Mouse (Mus musculus): Measurements from ENCODE around the gene Gm20388.
"Not testable (repeated sequence)": the region's sequence is repeated elsewhere in the genome, so short reads cannot be mapped to it uniquely, and the experiment has no call there.

The Gm20388 gene

GRCm38 (mm10) chr8:123807852-123808573 lies 3897.4 kb downstream of the Gm20388 start:
- in situ Hi-C loops (cut with MboI), result no loop called here

GRCm38 (mm10) chr8:123808671-123809070 lies 3898.0 kb downstream of the Gm20388 start:
- in situ Hi-C loops (cut with MboI), result no loop called here

- in situ Hi-C loops (cut with MboI), result not testable (repeated sequence)
Observed at GRCm38 (mm10) chr8:123809342-123809741, 3898.7 kb downstream of the Gm20388 start.

- in situ Hi-C loops (cut with MboI), result no loop called here
Observed at GRCm38 (mm10) chr8:123812227-123812626, 3901.6 kb downstream of the Gm20388 start.

- in situ Hi-C loops (cut with MboI), result no loop called here
Observed at GRCm38 (mm10) chr8:123813173-123813891, 3902.7 kb downstream of the Gm20388 start.

- in situ Hi-C loops (cut with MboI), result no loop called here
Observed at GRCm38 (mm10) chr8:123813892-123814266, 3903.2 kb downstream of the Gm20388 start.

GRCm38 (mm10) chr8:123815325-123815724 lies 3904.7 kb downstream of the Gm20388 start:
- in situ Hi-C loops (cut with MboI), result no loop called here

- in situ Hi-C loops (cut with MboI), result no loop called here
Observed at GRCm38 (mm10) chr8:123816939-123817338, 3906.3 kb downstream of the Gm20388 start.

- in situ Hi-C loops (cut with MboI), result no loop called here
Observed at GRCm38 (mm10) chr8:123817747-123818146, 3907.1 kb downstream of the Gm20388 start.

GRCm38 (mm10) chr8:123819683-123820610 lies 3909.3 kb downstream of the Gm20388 start:
- in situ Hi-C loops (cut with MboI), result no loop called here

GRCm38 (mm10) chr8:123820780-123821179 lies 3910.1 kb downstream of the Gm20388 start:
- in situ Hi-C loops (cut with MboI), result no loop called here

- in situ Hi-C loops (cut with MboI), result no loop called here
Observed at GRCm38 (mm10) chr8:123823111-123823510, 3912.5 kb downstream of the Gm20388 start.

- in situ Hi-C loops (cut with MboI), result no loop called here
Observed at GRCm38 (mm10) chr8:123823532-123824123, 3913.0 kb downstream of the Gm20388 start.

- in situ Hi-C loops (cut with MboI), result no loop called here
Observed at GRCm38 (mm10) chr8:123826001-123826400, 3915.4 kb downstream of the Gm20388 start.

GRCm38 (mm10) chr8:123826758-123827157 lies 3916.1 kb downstream of the Gm20388 start:
- in situ Hi-C loops (cut with MboI), result no loop called here

- in situ Hi-C loops (cut with MboI), result no loop called here
Observed at GRCm38 (mm10) chr8:123827523-123827922, 3916.9 kb downstream of the Gm20388 start.

- in situ Hi-C loops (cut with MboI), result no loop called here
Observed at GRCm38 (mm10) chr8:123832757-123833156, 3922.1 kb downstream of the Gm20388 start.

GRCm38 (mm10) chr8:123835451-123835850 lies 3924.8 kb downstream of the Gm20388 start:
- in situ Hi-C loops (cut with MboI), result no loop called here

GRCm38 (mm10) chr8:123836354-123836753 lies 3925.7 kb downstream of the Gm20388 start:
- in situ Hi-C loops (cut with MboI), result no loop called here

GRCm38 (mm10) chr8:123838496-123838895 lies 3927.9 kb downstream of the Gm20388 start:
- in situ Hi-C loops (cut with MboI), result no loop called here

GRCm38 (mm10) chr8:123840578-123841345 lies 3930.1 kb downstream of the Gm20388 start:
- in situ Hi-C loops (cut with MboI), result no loop called here
